Mouse (Mus musculus): Measurements from ENCODE around the gene Atp11c. TPM values are rescaled to one million over a fixed set of nuclear protein-coding genes. Genes with fewer than 3 reads are reported as not detected.

The Atp11c gene
- polyA plus RNA-seq, 1 experiment from 2014 or later, result 21.2 TPM

DNA sequence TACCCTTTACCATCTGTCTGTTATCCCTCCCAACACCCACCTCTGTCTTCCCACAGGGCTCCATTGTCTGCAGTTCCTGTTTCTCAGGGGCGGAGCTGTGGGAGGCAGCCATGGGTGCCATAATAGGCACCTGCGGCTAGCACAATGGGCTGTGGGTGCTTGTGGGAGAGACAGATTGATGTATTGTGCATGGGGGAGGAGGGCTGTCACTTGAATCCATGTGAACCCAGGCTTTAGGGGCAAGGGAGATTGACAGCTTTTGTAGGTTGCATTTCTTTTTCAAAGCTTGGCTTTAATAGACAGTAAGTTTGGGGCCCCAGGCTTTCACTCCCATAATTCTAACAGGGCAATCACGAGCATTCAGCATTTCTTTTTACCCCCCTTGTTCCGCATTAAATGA is 48.4 kb downstream of the Atp11c start:
- Histone ChIP-seq H3K9ac (replicated peaks; ENCODE audit: low read depth, low read length) (no peak overlapping the region), H3K27ac (ENCODE audit: low read depth, low read length) (no peak overlapping the region), H3K4me3 (ENCODE audit: low read depth, low read length) (no peak overlapping the region), H3K4me2 (ENCODE audit: low read depth, low read length) (no peak overlapping the region), H3K27me3 (ENCODE audit: control insufficient read depth, insufficient read depth, low read length) (no peaks in the 10 kb centered on the region), H3K36me3 (ENCODE audit: control insufficient read depth, insufficient read depth, low read length) (no peaks in the 10 kb centered on the region), H3K9me3 (ENCODE audit: control insufficient read depth, low read length) (no peaks in the 10 kb centered on the region), H3K4me1 (ENCODE audit: control insufficient read depth, insufficient read depth, low read length) (no peaks in the 10 kb centered on the region)
- no peak for ATAC-seq (ENCODE audit: low read depth)
- 20% methylated on average over 4 of the region's 4 CpGs for WGBS

DNA sequence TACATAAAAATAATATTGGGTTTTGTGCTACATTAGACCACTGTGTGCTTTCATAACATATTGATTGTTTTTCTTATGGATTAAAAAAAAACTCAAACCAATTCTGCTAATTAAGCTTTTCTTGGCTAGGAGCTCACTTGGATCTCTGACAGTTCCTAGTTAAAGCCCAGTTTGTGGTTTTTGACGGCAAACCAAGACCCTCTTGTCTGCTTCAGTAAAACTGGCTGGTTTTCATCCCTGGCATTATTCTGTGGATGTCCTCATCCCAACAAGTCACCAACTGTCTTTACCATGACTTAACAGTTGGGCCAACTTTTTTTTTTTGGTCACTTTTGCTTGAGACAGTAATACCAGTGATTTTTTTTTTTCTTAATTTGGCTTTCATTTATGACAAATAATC is 49.6 kb downstream of the Atp11c start:
- Histone ChIP-seq H3K9ac (replicated peaks; ENCODE audit: low read depth, low read length) (no peak overlapping the region), H3K4me1 (ENCODE audit: control insufficient read depth, insufficient read depth, low read length) (no peaks in the 10 kb centered on the region), H3K27ac (ENCODE audit: low read depth, low read length) (no peak overlapping the region), H3K36me3 (ENCODE audit: control insufficient read depth, insufficient read depth, low read length) (no peaks in the 10 kb centered on the region), H3K4me3 (ENCODE audit: low read depth, low read length) (no peak overlapping the region), H3K27me3 (ENCODE audit: control insufficient read depth, insufficient read depth, low read length) (no peaks in the 10 kb centered on the region), H3K9me3 (ENCODE audit: control insufficient read depth, low read length) (no peaks in the 10 kb centered on the region), H3K4me2 (ENCODE audit: low read depth, low read length) (no peak overlapping the region)
- ATAC-seq (ENCODE audit: low read depth), result no peak
- WGBS, result 45% methylated on average over 1 of the region's 1 CpGs

DNA sequence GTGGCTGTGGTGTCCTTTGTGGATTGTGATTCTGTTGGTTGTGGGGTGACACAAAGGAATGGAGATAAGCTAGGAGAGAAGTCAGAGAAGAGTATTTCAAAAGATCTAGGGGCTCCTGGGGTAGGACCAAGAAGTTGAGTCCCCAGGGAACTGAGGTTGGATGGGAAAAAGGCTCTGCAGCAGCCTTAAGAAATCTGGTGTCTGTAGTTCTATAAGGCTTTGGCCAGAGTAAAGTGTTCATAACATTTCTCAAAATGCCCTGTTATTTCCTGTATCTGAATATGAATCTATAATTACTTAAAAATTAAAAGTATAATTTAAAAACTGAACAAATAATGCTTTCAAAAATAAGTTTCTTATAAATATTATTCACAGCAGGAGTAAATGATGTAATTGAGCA is 53.3 kb downstream of the Atp11c start, which contains the start of gene Gm7073:
Gm7073 (minus strand) TSS at position 101 of the 400 bp plus-strand sequence.
- Histone ChIP-seq H3K9me3 (ENCODE audit: control insufficient read depth, low read length) (no peaks in the 10 kb centered on the region), H3K27me3 (ENCODE audit: control insufficient read depth, insufficient read depth, low read length) (no peaks in the 10 kb centered on the region), H3K4me1 (ENCODE audit: control insufficient read depth, insufficient read depth, low read length) (no peaks in the 10 kb centered on the region), H3K4me2 (ENCODE audit: low read depth, low read length) (no peak within 1 kb of the TSS), H3K4me3 (ENCODE audit: low read depth, low read length) (no peak within 1 kb of the TSS), H3K36me3 (ENCODE audit: control insufficient read depth, insufficient read depth, low read length) (no peaks in the 10 kb centered on the region), H3K27ac (ENCODE audit: low read depth, low read length) (no peak within 1 kb of the TSS), H3K9ac (replicated peaks; ENCODE audit: low read depth, low read length) (no peak within 1 kb of the TSS)
- no peak for ATAC-seq (ENCODE audit: low read depth)

GRCm38 (mm10) chrX:60503995-60504394 is 88.5 kb downstream of the Atp11c start:
- Histone ChIP-seq H3K27ac (ENCODE audit: low read depth, low read length) (no peak overlapping the region), H3K4me2 (ENCODE audit: low read depth, low read length) (no peak overlapping the region), H3K36me3 (ENCODE audit: control insufficient read depth, insufficient read depth, low read length) (no peaks in the 10 kb centered on the region), H3K4me3 (ENCODE audit: low read depth, low read length) (no peak overlapping the region), H3K9me3 (ENCODE audit: control insufficient read depth, low read length) (no peaks in the 10 kb centered on the region), H3K9ac (replicated peaks; ENCODE audit: low read depth, low read length) (no peak overlapping the region), H3K4me1 (ENCODE audit: control insufficient read depth, insufficient read depth, low read length) (no peaks in the 10 kb centered on the region), H3K27me3 (ENCODE audit: control insufficient read depth, insufficient read depth, low read length) (no peaks in the 10 kb centered on the region)
- ATAC-seq (ENCODE audit: low read depth), result 0 out of 2 replicates have a peak, but pooled peaks have one; percentile 31

DNA sequence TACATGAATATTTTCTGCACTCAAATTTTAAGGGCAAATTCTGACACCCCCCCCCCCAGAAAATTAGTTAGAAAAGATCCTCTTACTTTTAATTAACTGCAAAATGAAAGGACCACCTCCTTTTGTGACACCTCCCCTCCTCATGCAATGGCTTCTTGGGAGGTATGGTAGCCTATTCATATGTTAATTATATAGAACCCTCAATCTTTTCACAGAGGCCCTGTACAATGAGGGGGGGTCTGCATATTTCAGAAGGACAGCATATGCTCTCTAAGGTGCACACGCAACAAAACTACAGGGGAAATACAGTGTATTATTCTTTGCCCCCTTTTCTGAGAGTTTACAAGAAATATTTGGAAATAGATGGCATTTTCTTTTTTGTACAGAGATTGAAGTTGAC is 94.7 kb downstream of the Atp11c start:
- H3K27ac ChIP-seq (ENCODE audit: low read depth, low read length), result no peak overlapping the region
- H3K9me3 ChIP-seq (ENCODE audit: control insufficient read depth, low read length), result no peaks in the 10 kb centered on the region
- H3K4me3 ChIP-seq (ENCODE audit: low read depth, low read length), result no peak overlapping the region
- H3K9ac ChIP-seq (replicated peaks; ENCODE audit: low read depth, low read length), result no peak overlapping the region
- no peaks in the 10 kb centered on the region for H3K4me1 ChIP-seq (ENCODE audit: control insufficient read depth, insufficient read depth, low read length)
- H3K27me3 ChIP-seq (ENCODE audit: control insufficient read depth, insufficient read depth, low read length), result no peaks in the 10 kb centered on the region
- no peak for ATAC-seq (ENCODE audit: low read depth)
- 37% methylated on average over 1 of the region's 1 CpGs for WGBS
- no peaks in the 10 kb centered on the region for H3K36me3 ChIP-seq (ENCODE audit: control insufficient read depth, insufficient read depth, low read length)
- no peak overlapping the region for H3K4me2 ChIP-seq (ENCODE audit: low read depth, low read length)

DNA sequence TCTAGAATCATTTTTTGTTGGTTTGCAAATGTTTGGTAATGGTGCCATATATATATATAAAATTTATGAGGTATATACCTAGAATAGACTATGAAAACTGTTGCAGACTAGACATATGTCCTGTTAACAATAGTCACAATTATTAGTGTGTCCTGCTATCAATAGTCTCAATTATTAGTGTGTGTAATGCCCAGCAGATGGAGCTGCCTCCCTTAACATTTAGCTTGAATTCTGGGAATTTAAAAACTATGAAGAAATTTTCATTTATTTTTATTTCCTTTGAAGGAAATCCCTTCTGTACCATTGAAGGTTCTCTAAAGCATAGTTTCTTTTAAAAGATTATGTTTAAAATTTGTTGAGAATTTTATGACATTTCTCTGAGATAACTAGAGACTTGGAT is 97.2 kb downstream of the Atp11c start:
- H3K9ac ChIP-seq (replicated peaks; ENCODE audit: low read depth, low read length), result no peak overlapping the region
- no peaks in the 10 kb centered on the region for H3K9me3 ChIP-seq (ENCODE audit: control insufficient read depth, low read length)
- no peak overlapping the region for H3K4me2 ChIP-seq (ENCODE audit: low read depth, low read length)
- no peak overlapping the region for H3K27ac ChIP-seq (ENCODE audit: low read depth, low read length)
- H3K4me1 ChIP-seq (ENCODE audit: control insufficient read depth, insufficient read depth, low read length), result no peaks in the 10 kb centered on the region
- no peak overlapping the region for H3K4me3 ChIP-seq (ENCODE audit: low read depth, low read length)
- ATAC-seq (ENCODE audit: low read depth), result no peak
- H3K27me3 ChIP-seq (ENCODE audit: control insufficient read depth, insufficient read depth, low read length), result no peaks in the 10 kb centered on the region
- no peaks in the 10 kb centered on the region for H3K36me3 ChIP-seq (ENCODE audit: control insufficient read depth, insufficient read depth, low read length)

DNA sequence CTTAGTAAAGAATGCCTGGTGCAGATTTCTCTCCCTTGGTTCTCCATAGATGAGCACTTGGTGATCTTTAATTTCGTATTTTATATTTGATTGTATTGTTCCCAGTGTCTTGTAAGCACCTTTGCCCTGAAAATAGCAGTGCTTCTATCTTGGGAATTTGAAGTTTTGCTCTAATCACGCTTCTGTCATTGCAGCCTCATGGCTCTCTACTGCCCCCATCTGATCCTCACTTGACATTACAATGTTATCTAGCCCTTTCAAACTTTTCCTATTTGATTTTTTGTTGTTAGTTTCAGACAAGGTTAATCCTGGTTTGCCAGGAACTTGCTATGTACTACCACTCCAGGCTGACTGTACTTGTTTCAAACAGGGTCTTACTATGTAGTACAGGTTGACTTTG is 128.7 kb downstream of the Atp11c start:
- ATAC-seq (ENCODE audit: low read depth), result no peak
- Histone ChIP-seq H3K4me3 (ENCODE audit: low read depth, low read length) (no peak overlapping the region), H3K9me3 (ENCODE audit: control insufficient read depth, low read length) (no peaks in the 10 kb centered on the region), H3K27ac (ENCODE audit: low read depth, low read length) (no peak overlapping the region), H3K4me1 (ENCODE audit: control insufficient read depth, insufficient read depth, low read length) (no peaks in the 10 kb centered on the region), H3K4me2 (ENCODE audit: low read depth, low read length) (no peak overlapping the region), H3K27me3 (ENCODE audit: control insufficient read depth, insufficient read depth, low read length) (no peaks in the 10 kb centered on the region), H3K36me3 (ENCODE audit: control insufficient read depth, insufficient read depth, low read length) (no peaks in the 10 kb centered on the region), H3K9ac (replicated peaks; ENCODE audit: low read depth, low read length) (no peak overlapping the region)
- WGBS, result 13% methylated on average over 2 of the region's 2 CpGs

- Histone ChIP-seq H3K4me1 (ENCODE audit: control insufficient read depth, insufficient read depth, low read length) (no peaks in the 10 kb centered on the region), H3K27me3 (ENCODE audit: control insufficient read depth, insufficient read depth, low read length) (no peaks in the 10 kb centered on the region), H3K9me3 (ENCODE audit: control insufficient read depth, low read length) (no peaks in the 10 kb centered on the region), H3K9ac (replicated peaks; ENCODE audit: low read depth, low read length) (no peak overlapping the region), H3K4me3 (ENCODE audit: low read depth, low read length) (no peak overlapping the region), H3K4me2 (ENCODE audit: low read depth, low read length) (no peak overlapping the region), H3K36me3 (ENCODE audit: control insufficient read depth, insufficient read depth, low read length) (no peaks in the 10 kb centered on the region), H3K27ac (ENCODE audit: low read depth, low read length) (no peak overlapping the region)
- ATAC-seq (ENCODE audit: low read depth), result no peak
- WGBS, result 71% methylated on average over 4 of the region's 4 CpGs
Observed at GRCm38 (mm10) chrX:60414563-60415111, 177.9 kb downstream of the Atp11c start.

DNA sequence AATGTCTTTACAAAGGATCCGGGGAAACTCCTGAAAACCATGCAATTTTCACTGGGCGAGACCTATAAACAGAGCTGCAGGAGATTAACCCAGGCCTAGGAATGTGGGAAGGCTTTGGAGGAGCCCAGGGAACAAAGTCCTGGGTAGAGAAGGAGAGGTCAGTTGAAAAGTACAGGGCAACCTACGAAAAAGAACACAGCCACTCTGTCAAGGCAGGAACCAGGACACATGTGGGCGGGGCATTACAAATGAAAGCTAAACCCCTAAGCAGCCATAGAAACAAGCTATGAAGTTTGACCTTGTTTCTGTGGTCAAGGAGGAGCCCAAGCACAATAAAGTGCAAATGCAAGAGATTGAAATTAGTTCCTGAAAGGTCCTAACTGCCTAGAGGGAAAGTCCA is 186.8 kb downstream of the Atp11c start:
- Histone ChIP-seq H3K4me1 (ENCODE audit: control insufficient read depth, insufficient read depth, low read length) (peaks cover 6% of the 10 kb centered on the region; the same call in 1 of the 2 replicates), H3K27me3 (ENCODE audit: control insufficient read depth, insufficient read depth, low read length) (no peaks in the 10 kb centered on the region), H3K4me2 (ENCODE audit: low read depth, low read length) (no peak overlapping the region), H3K9me3 (ENCODE audit: control insufficient read depth, low read length) (no peaks in the 10 kb centered on the region), H3K4me3 (ENCODE audit: low read depth, low read length) (no peak overlapping the region), H3K9ac (replicated peaks; ENCODE audit: low read depth, low read length) (no peak overlapping the region), H3K27ac (ENCODE audit: low read depth, low read length) (no peak overlapping the region), H3K36me3 (ENCODE audit: control insufficient read depth, insufficient read depth, low read length) (no peaks in the 10 kb centered on the region)
- WGBS, result 53% methylated on average over 4 of the region's 4 CpGs
- ATAC-seq (ENCODE audit: low read depth), result no peak

Data from neural tube, embryonic 14.5 days (tissue).